Mouse (Mus musculus) thymus, adult 2 months (tissue): ENCODE results near the gene Dst. TPM values are rescaled to one million over a fixed set of nuclear protein-coding genes. Genes with fewer than 3 reads are reported as not detected.
"Not testable (repeated sequence)": the region's sequence is repeated elsewhere in the genome, so short reads cannot be mapped to it uniquely, and the experiment has no call there.

ENCODE experiments used
- DNase-seq: peaks from one replicate; pipeline ENCODE4 v3.0.0; 2021
- H3K27ac ChIP-seq: fragments of 200-500 bp; 2 replicates; pipeline ENCODE4 v1.5.1; 2012; ENCODE audit warnings: low read length, control low read depth; ENCODE audit not compliant: control insufficient read depth, insufficient read depth
- H3K27me3 ChIP-seq: fragments of 200-500 bp; 2 replicates; pipeline ENCODE4 v1.6.1; 2012; ENCODE audit warnings: mild to moderate bottlenecking, low read length, moderate library complexity, mixed read lengths; ENCODE audit not compliant: control insufficient read depth, insufficient read depth
- H3K36me3 ChIP-seq: fragments of 200-500 bp; 2 replicates; pipeline ENCODE4 v1.6.1; 2012; ENCODE audit warnings: mild to moderate bottlenecking, low read length, moderate library complexity; ENCODE audit not compliant: control insufficient read depth, insufficient read depth
- H3K4me1 ChIP-seq: fragments of 200-500 bp; replicated peaks from 2 replicates; pipeline ENCODE4 v1.6.1; 2012; ENCODE audit warnings: low read length; ENCODE audit not compliant: control insufficient read depth, insufficient read depth
- H3K4me3 ChIP-seq: fragments of 200-500 bp; 2 replicates; pipeline ENCODE4 v1.5.1; 2012; ENCODE audit warnings: mild to moderate bottlenecking, low read length, control low read depth, moderate library complexity; ENCODE audit not compliant: control insufficient read depth, insufficient read depth
- CTCF ChIP-seq: fragments of 200-500 bp; IDR thresholded peaks from 2 replicates; pipeline ENCODE4 v1.5.1; 2012; ENCODE audit warnings: mild to moderate bottlenecking, control low read depth, low read length, moderate library complexity, borderline replicate concordance; ENCODE audit not compliant: control insufficient read depth, poor library complexity, insufficient read depth; ENCODE audit errors: extremely low read depth
- POLR2A ChIP-seq: fragments of 200-500 bp; IDR thresholded peaks from 2 replicates; pipeline ENCODE4 v1.6.1; 2012; ENCODE audit warnings: mild to moderate bottlenecking, low read length, control low read depth, moderate library complexity; ENCODE audit not compliant: control insufficient read depth, poor library complexity, insufficient read depth; ENCODE audit errors: extremely low read depth
- WGBS: fragments of 180-500 bp; shearing (Covaris S2); methylation state at CpG from one replicate; pipeline ENCODE4 v1.1.7; 2018; 5-methylcytosine and 5-hydroxymethylcytosine counted together
- polyA plus RNA-seq: library from polyadenylated mRNA; depleted of rRNA; stranded (reverse); fragments of >200 nt; gene quantifications from 2 replicates; pipeline ENCODE4 v1.2.3, GENCODE M21; 2012

The Dst gene
- polyA plus RNA-seq, 1 experiment: 24.2 TPM

- Histone ChIP-seq H3K4me3 (no peak overlapping the region), H3K36me3 (no peaks in the 10 kb centered on the region), H3K27me3 (no peaks in the 10 kb centered on the region), H3K4me1 (no peaks in the 10 kb centered on the region), H3K27ac (no peak overlapping the region)
- 96% methylated on average over 15 of the region's 15 CpGs for WGBS
- DNase-seq: no peak
- TF ChIP-seq CTCF (no peak), POLR2A (no peak)
Observed at GRCm38 (mm10) chr1:34307191-34307590, 399.2 kb downstream of the Dst start.

GRCm38 (mm10) chr1:34308841-34309240, 400.8 kb downstream of the Dst start:
- WGBS: 97% methylated on average over 3 of the region's 3 CpGs
- H3K4me1 ChIP-seq, H3K27me3 ChIP-seq, H3K27ac ChIP-seq, DNase-seq, H3K4me3 ChIP-seq, H3K36me3 ChIP-seq: not testable (repeated sequence)

GRCm38 (mm10) chr1:34309396-34309795, 401.4 kb downstream of the Dst start:
- Histone ChIP-seq H3K4me3 (no peak overlapping the region), H3K4me1 (no peaks in the 10 kb centered on the region), H3K27ac (no peak overlapping the region), H3K27me3 (no peaks in the 10 kb centered on the region), H3K36me3 (no peaks in the 10 kb centered on the region)
- WGBS: 98% methylated on average over 12 of the region's 12 CpGs
- DNase-seq: no peak
- TF ChIP-seq CTCF: no peak
- TF ChIP-seq POLR2A: no peak

GRCm38 (mm10) chr1:34310532-34311250, 402.7 kb downstream of the Dst start:
- Histone ChIP-seq H3K4me1 (no peaks in the 10 kb centered on the region), H3K36me3 (no peaks in the 10 kb centered on the region), H3K27ac (no peak overlapping the region), H3K4me3 (no peak overlapping the region), H3K27me3 (no peaks in the 10 kb centered on the region)
- TF ChIP-seq CTCF (no peak), POLR2A (no peak)
- 83% methylated on average over 8 of the region's 8 CpGs for WGBS
- DNase-seq: no peak

- no peak for DNase-seq
- Histone ChIP-seq H3K4me3 (no peak overlapping the region), H3K27me3 (no peaks in the 10 kb centered on the region), H3K36me3 (no peaks in the 10 kb centered on the region), H3K4me1 (no peaks in the 10 kb centered on the region), H3K27ac (no peak overlapping the region)
- 94% methylated on average over 4 of the region's 4 CpGs for WGBS
- no peak for TF ChIP-seq CTCF
- TF ChIP-seq POLR2A: no peak
Observed at GRCm38 (mm10) chr1:34312806-34313205, 404.8 kb downstream of the Dst start.

GRCm38 (mm10) chr1:34315381-34315780, 407.4 kb downstream of the Dst start:
- H3K4me1 ChIP-seq: no peaks in the 10 kb centered on the region
- 82% methylated on average over 5 of the region's 5 CpGs for WGBS
- no peaks in the 10 kb centered on the region for H3K27me3 ChIP-seq
- DNase-seq: no peak
- no peak overlapping the region for H3K4me3 ChIP-seq
- H3K27ac ChIP-seq: no peak overlapping the region
- no peaks in the 10 kb centered on the region for H3K36me3 ChIP-seq
- no peak for TF ChIP-seq POLR2A
- TF ChIP-seq CTCF: no peak

- TF ChIP-seq CTCF: no peak
- Histone ChIP-seq H3K27me3 (no peaks in the 10 kb centered on the region), H3K4me3 (no peak overlapping the region), H3K4me1 (no peaks in the 10 kb centered on the region), H3K27ac (no peak overlapping the region), H3K36me3 (no peaks in the 10 kb centered on the region)
- no peak for DNase-seq
- WGBS: 88% methylated on average over 7 of the region's 7 CpGs
Observed at GRCm38 (mm10) chr1:34324255-34324654, 416.2 kb downstream of the Dst start.
